Mouse (Mus musculus) E14TG2a.4 (cell line): ENCODE measurements around the gene Lztfl1.

Experiments
- H3K27me3 ChIP-seq: 2 replicates; pipeline ENCODE4 v1.6.1; 2014; ENCODE audit warnings: low read length, control low read depth; ENCODE audit not compliant: insufficient read depth
- H3K36me3 ChIP-seq: 2 replicates; pipeline ENCODE4 v1.6.1; 2014; ENCODE audit warnings: low read length, control low read depth; ENCODE audit not compliant: insufficient read depth
- H3K4me1 ChIP-seq: replicated peaks from 2 replicates; pipeline ENCODE4 v1.6.1; 2014; ENCODE audit warnings: low read depth, low read length, control low read depth
- H3K4me3 ChIP-seq: replicated peaks from 2 replicates; pipeline ENCODE4 v1.5.1; 2014; ENCODE audit warnings: mild to moderate bottlenecking, low read length
- H3K9me3 ChIP-seq: 2 replicates; pipeline ENCODE4 v1.6.1; 2014; ENCODE audit warnings: low read length, control low read depth
- CTCF ChIP-seq: conservative IDR thresholded peaks from 2 replicates; pipeline ENCODE4 v1.5.1; 2014; ENCODE audit warnings: low read length
- NANOG ChIP-seq: IDR thresholded peaks from 2 replicates; pipeline ENCODE4 v1.6.1; 2014; ENCODE audit warnings: borderline replicate concordance, low read length, mixed read lengths
- POU5F1 ChIP-seq: IDR thresholded peaks from 2 replicates; pipeline ENCODE4 v1.6.1; 2014; ENCODE audit warnings: low read length, borderline replicate concordance

Lztfl1 gene

DNA sequence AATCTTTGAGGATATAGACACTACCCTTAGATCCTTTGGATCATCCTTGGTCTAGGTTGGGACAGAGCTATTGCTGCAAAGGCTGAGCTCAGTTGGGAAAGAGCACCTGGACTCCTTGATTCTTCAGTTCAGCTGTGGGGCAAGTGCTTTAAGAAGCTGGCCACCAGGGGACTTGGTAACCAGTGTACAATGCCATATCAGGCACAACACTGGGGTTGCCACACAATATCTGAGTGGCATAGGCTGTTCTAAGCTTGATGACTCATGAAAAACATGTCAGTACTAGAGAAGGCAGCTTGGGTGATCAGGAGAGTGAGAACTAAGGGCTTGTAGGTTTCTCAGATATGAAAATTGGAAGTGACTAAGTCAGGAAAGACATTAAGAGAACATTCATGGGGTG, 58.5 kb downstream of the Lztfl1 start:
- H3K4me1 ChIP-seq: peaks cover 6% of the 10 kb centered on the region
- no peaks in the 10 kb centered on the region for H3K27me3 ChIP-seq
- no peak overlapping the region for H3K4me3 ChIP-seq
- no peaks in the 10 kb centered on the region for H3K36me3 ChIP-seq
- no peak for TF ChIP-seq CTCF
- TF ChIP-seq NANOG: no peak
- no peak for TF ChIP-seq POU5F1
- no peaks in the 10 kb centered on the region for H3K9me3 ChIP-seq

DNA sequence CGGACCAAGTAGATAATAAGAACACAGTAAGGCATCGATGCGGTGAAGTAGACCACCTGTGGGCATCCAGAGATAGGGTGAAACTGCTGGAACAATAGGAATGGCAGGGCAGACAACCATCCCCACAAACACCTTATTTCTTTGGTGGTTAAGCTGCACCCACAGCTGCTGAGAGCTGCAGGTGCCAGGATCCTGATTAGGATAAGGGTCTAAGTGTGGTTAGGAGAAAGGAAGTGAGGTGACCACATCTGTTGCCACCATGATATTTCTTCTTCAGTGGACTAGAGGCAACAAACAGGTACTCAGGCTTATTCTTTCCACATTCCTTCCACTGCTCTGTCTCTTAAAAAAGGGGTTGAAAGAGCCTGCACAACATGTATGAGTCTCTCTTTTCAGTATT, 60.0 kb downstream of the Lztfl1 start:
- Histone ChIP-seq H3K4me3 (no peak overlapping the region), H3K27me3 (no peaks in the 10 kb centered on the region), H3K4me1 (no peaks in the 10 kb centered on the region), H3K9me3 (no peaks in the 10 kb centered on the region), H3K36me3 (no peaks in the 10 kb centered on the region)
- TF ChIP-seq POU5F1: no peak
- TF ChIP-seq NANOG: no peak
- no peak for TF ChIP-seq CTCF

DNA sequence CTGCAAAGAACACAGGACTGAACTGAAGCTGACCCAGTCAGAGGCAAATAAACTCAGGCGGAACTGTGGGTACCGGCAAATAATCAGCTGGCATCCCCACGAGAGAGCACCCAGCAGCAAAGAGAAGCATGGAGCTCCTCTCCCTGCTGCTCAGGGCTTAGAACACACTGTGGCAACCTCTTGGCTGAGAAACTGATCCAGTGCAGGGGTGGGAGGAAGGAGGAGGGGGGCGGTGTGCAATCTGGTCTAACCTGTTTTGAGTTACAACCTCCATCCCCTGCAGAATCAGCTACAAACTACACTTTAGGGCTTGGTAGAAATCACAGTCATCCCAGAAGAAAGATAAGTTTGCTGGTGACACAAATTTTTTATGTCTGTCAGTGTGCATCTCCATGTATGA, 66.1 kb downstream of the Lztfl1 start:
- Histone ChIP-seq H3K4me3 (peak overlapping the region; percentile 26; the same call in 1 of the 2 replicates), H3K27me3 (no peaks in the 10 kb centered on the region), H3K4me1 (no peaks in the 10 kb centered on the region), H3K36me3 (no peaks in the 10 kb centered on the region), H3K9me3 (no peaks in the 10 kb centered on the region)
- TF ChIP-seq CTCF (no peak), NANOG (no peak), POU5F1 (no peak)

DNA sequence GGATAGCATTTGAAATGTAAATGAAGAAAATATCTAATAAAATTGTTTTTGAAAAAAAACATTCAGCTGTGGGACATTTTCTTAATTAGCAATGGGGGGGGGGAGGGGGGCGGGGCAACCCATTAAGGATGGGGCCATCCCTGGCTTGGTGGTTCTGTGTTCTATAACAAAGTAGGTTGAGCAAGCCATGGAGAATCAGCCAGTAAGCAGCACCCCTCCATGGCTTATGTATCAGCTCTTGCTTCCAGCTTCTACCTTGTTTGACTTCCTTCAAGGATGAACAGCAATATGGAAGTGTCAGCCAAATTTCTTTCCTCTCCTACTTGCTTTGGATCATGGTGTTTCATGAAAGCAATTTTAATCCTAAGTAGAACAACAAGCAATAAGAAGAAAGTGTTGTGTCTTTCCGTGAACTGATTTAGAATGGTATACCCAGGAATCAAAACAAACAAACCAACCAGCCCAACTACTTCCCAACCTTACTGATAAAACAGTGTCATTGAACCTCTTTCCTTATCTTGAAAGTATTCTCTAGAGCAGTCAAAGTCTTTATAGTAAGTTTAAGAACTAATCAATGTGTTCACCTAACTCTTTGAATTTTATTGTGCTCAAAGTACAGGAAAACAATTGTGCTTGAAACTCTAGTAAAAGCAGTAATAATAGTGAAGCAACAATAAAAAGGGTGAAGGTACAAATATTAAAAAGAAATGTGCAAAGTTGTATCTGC, 67.5 kb downstream of the Lztfl1 start:
- no peaks in the 10 kb centered on the region for H3K4me1 ChIP-seq
- no peaks in the 10 kb centered on the region for H3K27me3 ChIP-seq
- no peak overlapping the region for H3K4me3 ChIP-seq
- H3K9me3 ChIP-seq: no peaks in the 10 kb centered on the region
- H3K36me3 ChIP-seq: no peaks in the 10 kb centered on the region
- TF ChIP-seq CTCF (no peak), POU5F1 (no peak), NANOG (no peak)
